Mouse (Mus musculus) small intestine, adult 2 months (tissue): Measurements from ENCODE around the gene Nod2. TPM values are rescaled to one million over a fixed set of nuclear protein-coding genes. Genes with fewer than 3 reads are reported as not detected.

Source experiments
- H3K27ac ChIP-seq: fragments of 200-500 bp; 2 replicates; pipeline ENCODE4 v1.5.1; 2012; ENCODE audit warnings: low read depth, low read length, control low read depth, inconsistent platforms; ENCODE audit not compliant: insufficient read depth
- H3K27me3 ChIP-seq: fragments of 200-500 bp; 2 replicates; pipeline ENCODE4 v1.6.1; 2012; ENCODE audit warnings: mild to moderate bottlenecking, moderate library complexity, low read length, inconsistent platforms; ENCODE audit not compliant: control insufficient read depth, insufficient read depth
- H3K36me3 ChIP-seq: fragments of 200-500 bp; 2 replicates; pipeline ENCODE4 v1.6.1; 2012; ENCODE audit warnings: mild to moderate bottlenecking, low read length, control low read depth, inconsistent platforms; ENCODE audit not compliant: control insufficient read depth, insufficient read depth
- H3K4me1 ChIP-seq: fragments of 200-500 bp; 2 replicates; pipeline ENCODE4 v1.6.1; 2012; ENCODE audit warnings: low read length, inconsistent platforms, mixed read lengths; ENCODE audit not compliant: control insufficient read depth, insufficient read depth, insufficient read length
- H3K4me3 ChIP-seq: fragments of 200-500 bp; 2 replicates; pipeline ENCODE4 v1.5.1; 2012; ENCODE audit warnings: low read depth, mild to moderate bottlenecking, control low read depth, inconsistent platforms, low read length, moderate library complexity
- CTCF ChIP-seq: fragments of 200-500 bp; IDR thresholded peaks from 2 replicates; pipeline ENCODE4 v1.5.1; 2012; ENCODE audit warnings: low read depth, mild to moderate bottlenecking, control low read depth, inconsistent platforms, low read length, moderate library complexity, mixed read lengths; ENCODE audit not compliant: insufficient replicate concordance, insufficient read length; ENCODE audit errors: extremely low read depth
- POLR2A ChIP-seq: fragments of 200-500 bp; IDR thresholded peaks from 2 replicates; pipeline ENCODE4 v1.6.1; 2012; ENCODE audit warnings: low read depth, mild to moderate bottlenecking, control low read depth, inconsistent platforms, low read length, moderate library complexity
- WGBS: fragments of 180-500 bp; shearing (Covaris S2); methylation state at CpG from one replicate; pipeline ENCODE4 v1.1.7; 2018; 5-methylcytosine and 5-hydroxymethylcytosine counted together
- polyA plus RNA-seq: library from polyadenylated mRNA; depleted of rRNA; stranded (reverse); fragments of >200 nt; gene quantifications from 2 replicates; pipeline ENCODE4 v1.2.3, GENCODE M21; 2012; rRNA removed

Nod2 gene
- polyA plus RNA-seq, 1 experiment: 2.2 TPM

- no peaks in the 10 kb centered on the region for H3K36me3 ChIP-seq
- H3K27ac ChIP-seq: peak within 1 kb of the TSS; percentile 99
- WGBS: under 1% methylated on average over 79 of the region's 80 CpGs
- peaks cover 4% of the 10 kb centered on the region for H3K4me1 ChIP-seq
- 0 out of 2 replicates have a peak, but pooled peaks cover 3% of the 10 kb centered on the region for H3K27me3 ChIP-seq
- TF ChIP-seq POLR2A: peak; percentile 55; the same call in 1 of the 2 replicates
- no peak for TF ChIP-seq CTCF
- H3K4me3 ChIP-seq: peak within 1 kb of the TSS; percentile 87
Measured at GRCm38 (mm10) chr8:88696721-88697641, 49.9 kb downstream of the Nod2 start, which contains the start of gene Cyld. Gene Cyld (plus strand): TSS chr8:88697028.

- TF ChIP-seq CTCF: no peak
- TF ChIP-seq POLR2A: no peak
- peak overlapping the region; percentile 87 for H3K4me3 ChIP-seq
- H3K36me3 ChIP-seq: no peaks in the 10 kb centered on the region
- peak overlapping the region; percentile 99 for H3K27ac ChIP-seq
- 3% methylated on average over 4 of the region's 4 CpGs for whole genome bisulfite sequencing
- peaks cover 4% of the 10 kb centered on the region for H3K4me1 ChIP-seq
- 0 out of 2 replicates have a peak, but pooled peaks cover 3% of the 10 kb centered on the region for H3K27me3 ChIP-seq
Measured at GRCm38 (mm10) chr8:88697642-88698031, 50.5 kb downstream of the Nod2 start.

- Histone ChIP-seq H3K27me3 (0 out of 2 replicates have a peak, but pooled peaks cover 3% of the 10 kb centered on the region), H3K27ac (peak overlapping the region; percentile 99), H3K4me3 (peak overlapping the region; percentile 87; the same call in 1 of the 2 replicates), H3K36me3 (no peaks in the 10 kb centered on the region), H3K4me1 (peaks cover 4% of the 10 kb centered on the region)
- WGBS: 31% methylated on average over 2 of the region's 2 CpGs
- no peak for TF ChIP-seq POLR2A
Measured at GRCm38 (mm10) chr8:88698048-88698447, 50.9 kb downstream of the Nod2 start.

GRCm38 (mm10) chr8:88701611-88702010, 54.5 kb downstream of the Nod2 start:
- Histone ChIP-seq H3K27me3 (no peaks in the 10 kb centered on the region), H3K4me3 (no peak overlapping the region), H3K4me1 (peaks cover 2% of the 10 kb centered on the region), H3K36me3 (0 out of 2 replicates have a peak, but pooled peaks cover 4% of the 10 kb centered on the region), H3K27ac (no peak overlapping the region)
- 12% methylated on average over 2 of the region's 2 CpGs for WGBS
- peak; percentile 52; the same call in 1 of the 2 replicates for TF ChIP-seq CTCF
- TF ChIP-seq POLR2A: no peak

- H3K4me1 ChIP-seq: peaks cover 2% of the 10 kb centered on the region
Measured at GRCm38 (mm10) chr8:88702816-88703215, 55.7 kb downstream of the Nod2 start.

GRCm38 (mm10) chr8:88723256-88723963, 76.3 kb downstream of the Nod2 start:
- H3K4me1 ChIP-seq: peaks cover 4% of the 10 kb centered on the region; the same call in 1 of the 2 replicates
- H3K36me3 ChIP-seq: peaks cover 30% of the 10 kb centered on the region
- no peak for TF ChIP-seq POLR2A
- no peak for TF ChIP-seq CTCF
- H3K27me3 ChIP-seq: no peaks in the 10 kb centered on the region
- 57% methylated on average over 2 of the region's 2 CpGs for WGBS
- H3K27ac ChIP-seq: peak overlapping the region; percentile 95
- no peak overlapping the region for H3K4me3 ChIP-seq

More at GRCm38 (mm10) chr8:88702816-88703215, 55.7 kb downstream of the Nod2 start:
- H3K36me3 ChIP-seq: peaks cover 10% of the 10 kb centered on the region; the same call in 1 of the 2 replicates
- no peak overlapping the region for H3K4me3 ChIP-seq
- WGBS: 80% methylated on average over 3 of the region's 3 CpGs
- no peak for TF ChIP-seq POLR2A
- TF ChIP-seq CTCF: no peak
- H3K27me3 ChIP-seq: no peaks in the 10 kb centered on the region
- H3K27ac ChIP-seq: no peak overlapping the region

Other genes with a start within 250 kb of the Nod2 start
- 13.1 and 18.3 TPM in 2 replicates for gene Nkd1, start 126.0 kb upstream of the Nod2 start, polyA plus RNA-seq
- gene Snx20, start 11.2 kb upstream of the Nod2 start, polyA plus RNA-seq: 67.6 and 210 TPM in 2 replicates
- 2.2 and 4.7 TPM in 2 replicates for gene Cyld, start 49.7 kb downstream of the Nod2 start, polyA plus RNA-seq